Mouse (Mus musculus) neural tube, embryonic 11.5 days (tissue): ENCODE data around the gene Rmdn2. TPM values are rescaled to one million over a fixed set of nuclear protein-coding genes. Genes with fewer than 3 reads are reported as not detected.

ENCODE experiments used
- ATAC-seq: fragments of 200-750 bp; cut with Nextera tagmentation; 2 replicates; pipeline ENCODE4 v1.8.0; 2017; ENCODE audit warnings: moderate number of reproducible peaks, mild to moderate bottlenecking, moderate TSS enrichment, moderate library complexity; ENCODE audit not compliant: insufficient read depth, low FRiP score, low TSS enrichment
- DNase-seq: peaks from one replicate; pipeline ENCODE4 v3.0.0-alpha.2; 2015; ENCODE audit warnings: low spot score
- H3K27ac ChIP-seq: fragments of 300-500 bp; sonication (generic); 2 replicates; pipeline ENCODE4 v1.5.1; 2014; ENCODE audit warnings: low read depth, mild to moderate bottlenecking, low read length
- H3K27me3 ChIP-seq: fragments of 300-500 bp; sonication (generic); 2 replicates; pipeline ENCODE4 v1.6.1; 2014; ENCODE audit warnings: mild to moderate bottlenecking, low read length, mixed read lengths; ENCODE audit not compliant: control insufficient read depth, insufficient read depth
- H3K36me3 ChIP-seq: fragments of 300-500 bp; sonication (generic); 2 replicates; pipeline ENCODE4 v1.6.1; 2014; ENCODE audit warnings: mild to moderate bottlenecking, low read length, moderate library complexity, mixed read lengths; ENCODE audit not compliant: control insufficient read depth, insufficient read depth
- H3K4me1 ChIP-seq: fragments of 300-500 bp; sonication (generic); 2 replicates; pipeline ENCODE4 v1.6.1; 2014; ENCODE audit warnings: low read length, mixed read lengths; ENCODE audit not compliant: control insufficient read depth, insufficient read depth
- H3K4me2 ChIP-seq: fragments of 300-500 bp; sonication (generic); 2 replicates; pipeline ENCODE4 v1.6.1; 2014; ENCODE audit warnings: low read depth, mild to moderate bottlenecking, moderate library complexity
- H3K4me3 ChIP-seq: fragments of 300-500 bp; sonication (generic); 2 replicates; pipeline ENCODE4 v1.5.1; 2014; ENCODE audit warnings: low read depth, low read length
- H3K9ac ChIP-seq: fragments of 300-500 bp; sonication (generic); 2 replicates; pipeline ENCODE4 v1.6.1; 2014; ENCODE audit warnings: mild to moderate bottlenecking, low read length
- H3K9me3 ChIP-seq: fragments of 300-500 bp; sonication (generic); 2 replicates; pipeline ENCODE4 v1.6.1; 2016; ENCODE audit warnings: low read length; ENCODE audit not compliant: control insufficient read depth
- WGBS: fragments of 180-500 bp; shearing (Covaris S2); extraction: QIAGEN DNeasy Blood & Tissue Kit; methylation state at CpG from one replicate; pipeline ENCODE4 v1.1.7; 2014; 5-methylcytosine and 5-hydroxymethylcytosine counted together
- polyA plus RNA-seq: library from polyadenylated mRNA; unstranded; fragments of >200 nt; fragmentation: Nextera tagmentation; extraction: Ambion mirVana; gene quantifications from 2 replicates; pipeline ENCODE4 v1.2.1, GENCODE M21; 2014

Rmdn2 gene
- polyA plus RNA-seq, 1 experiment from 2014 or later = 5.8 TPM

DNA sequence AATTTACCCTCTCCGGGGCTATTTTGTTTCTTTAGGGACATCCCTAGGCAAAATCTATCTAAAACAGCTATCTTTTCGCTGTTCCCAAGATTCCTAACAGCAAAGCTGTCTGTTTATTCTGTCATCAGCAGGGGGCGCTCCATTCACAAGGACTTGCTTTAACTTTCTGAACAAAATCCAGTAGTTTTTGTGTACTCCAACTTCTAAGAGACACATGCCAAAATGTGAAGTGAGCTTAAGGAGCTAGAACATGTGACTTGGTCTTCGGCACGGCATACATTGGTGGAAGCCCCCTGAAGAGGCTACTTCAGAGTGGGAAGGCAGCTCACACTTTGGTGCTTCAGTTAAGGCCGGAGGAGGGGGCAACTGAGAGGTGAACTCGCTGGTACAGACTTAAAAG lies 49.7 kb downstream of the Rmdn2 start:
- Histone ChIP-seq H3K36me3 (no peaks in the 10 kb centered on the region), H3K9me3 (no peaks in the 10 kb centered on the region), H3K27ac (no peak overlapping the region), H3K4me3 (no peak overlapping the region), H3K27me3 (no peaks in the 10 kb centered on the region), H3K4me2 (no peak overlapping the region), H3K4me1 (no peaks in the 10 kb centered on the region), H3K9ac (no peak overlapping the region)
- 52% methylated on average over 7 of the region's 7 CpGs for WGBS
- ATAC-seq (no peak), DNase-seq (peak; percentile 72)

DNA sequence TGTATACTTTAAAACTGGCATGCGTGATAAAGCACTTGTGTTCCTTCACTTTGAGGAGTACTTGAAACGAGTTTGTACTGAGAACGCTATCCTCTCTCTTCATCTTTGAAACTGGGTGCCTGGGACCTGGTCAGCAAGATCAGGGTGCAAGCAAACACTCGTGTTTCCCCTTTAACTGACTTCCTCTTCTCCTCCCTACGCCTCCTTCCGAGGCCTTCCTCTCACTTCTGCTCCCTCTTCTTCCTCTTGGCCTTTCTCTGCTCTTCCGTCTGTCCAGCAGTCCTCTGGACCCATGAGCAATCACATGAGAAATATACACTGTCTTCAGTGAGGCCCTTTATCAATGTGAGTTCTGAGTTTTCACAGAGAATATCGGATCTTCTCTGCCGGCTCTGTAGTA lies 50.2 kb downstream of the Rmdn2 start:
- whole genome bisulfite sequencing = 83% methylated on average over 9 of the region's 9 CpGs
- Histone ChIP-seq H3K27me3 (no peaks in the 10 kb centered on the region), H3K36me3 (no peaks in the 10 kb centered on the region), H3K27ac (no peak overlapping the region), H3K9me3 (no peaks in the 10 kb centered on the region), H3K9ac (no peak overlapping the region), H3K4me3 (no peak overlapping the region), H3K4me2 (no peak overlapping the region), H3K4me1 (no peaks in the 10 kb centered on the region)
- no peak for DNase-seq
- no peak for ATAC-seq

- H3K27me3 ChIP-seq = no peaks in the 10 kb centered on the region
- DNase-seq (no peak), ATAC-seq (no peak)
- 19% methylated on average over 3 of the region's 3 CpGs for WGBS
- H3K4me1 ChIP-seq = no peaks in the 10 kb centered on the region
- no peak overlapping the region for H3K27ac ChIP-seq
- H3K4me2 ChIP-seq = no peak overlapping the region
- H3K36me3 ChIP-seq = no peaks in the 10 kb centered on the region
- no peak overlapping the region for H3K4me3 ChIP-seq
- no peaks in the 10 kb centered on the region for H3K9me3 ChIP-seq
- no peak overlapping the region for H3K9ac ChIP-seq
Observed at GRCm38 (mm10) chr17:79663393-79664105, 51.9 kb downstream of the Rmdn2 start.

- no peak overlapping the region for H3K4me3 ChIP-seq
- H3K4me2 ChIP-seq = no peak overlapping the region
- no peak overlapping the region for H3K27ac ChIP-seq
- ATAC-seq = no peak
- H3K9me3 ChIP-seq = no peaks in the 10 kb centered on the region
- H3K36me3 ChIP-seq = no peaks in the 10 kb centered on the region
- no peak for DNase-seq
- H3K27me3 ChIP-seq = no peaks in the 10 kb centered on the region
- H3K9ac ChIP-seq = no peak overlapping the region
- WGBS = 91% methylated on average over 2 of the region's 2 CpGs
- no peaks in the 10 kb centered on the region for H3K4me1 ChIP-seq
Observed at GRCm38 (mm10) chr17:79664106-79664417, 52.4 kb downstream of the Rmdn2 start.

GRCm38 (mm10) chr17:79670837-79671236 lies 59.2 kb downstream of the Rmdn2 start:
- no peak overlapping the region for H3K27ac ChIP-seq
- H3K4me1 ChIP-seq = no peaks in the 10 kb centered on the region
- DNase-seq (no peak), ATAC-seq (no peak)
- no peaks in the 10 kb centered on the region for H3K36me3 ChIP-seq
- WGBS = 80% methylated on average over 2 of the region's 2 CpGs
- H3K4me2 ChIP-seq = no peak overlapping the region
- H3K9ac ChIP-seq = no peak overlapping the region
- H3K9me3 ChIP-seq = no peaks in the 10 kb centered on the region
- H3K27me3 ChIP-seq = no peaks in the 10 kb centered on the region
- no peak overlapping the region for H3K4me3 ChIP-seq

GRCm38 (mm10) chr17:79695106-79695505 lies 83.4 kb downstream of the Rmdn2 start:
- Histone ChIP-seq H3K36me3 (no peaks in the 10 kb centered on the region), H3K4me2 (no peak overlapping the region), H3K9me3 (no peaks in the 10 kb centered on the region), H3K4me3 (no peak overlapping the region), H3K4me1 (no peaks in the 10 kb centered on the region), H3K27me3 (no peaks in the 10 kb centered on the region), H3K9ac (no peak overlapping the region), H3K27ac (no peak overlapping the region)
- ATAC-seq = no peak
- WGBS = 86% methylated on average over 4 of the region's 4 CpGs
- no peak for DNase-seq

DNA sequence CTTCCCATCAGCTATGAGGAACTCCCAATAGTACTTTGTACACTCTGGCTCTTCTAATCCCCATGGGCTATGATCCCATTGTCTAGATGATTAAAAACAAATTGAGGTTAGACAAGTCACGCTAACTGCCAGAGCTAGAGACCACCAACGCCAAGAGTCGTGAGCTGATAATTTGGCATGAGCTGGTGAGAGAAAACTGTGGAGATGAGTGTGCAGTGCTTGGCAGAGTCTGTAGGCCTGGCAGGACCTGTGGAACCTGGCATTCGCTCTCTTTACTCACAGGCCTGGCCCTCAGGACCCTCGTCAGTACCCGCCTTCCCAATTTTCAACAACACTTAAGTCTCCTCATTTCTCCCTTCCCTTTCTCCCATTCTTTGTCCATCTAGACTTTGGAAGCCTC lies 83.9 kb downstream of the Rmdn2 start:
- H3K9me3 ChIP-seq = no peaks in the 10 kb centered on the region
- no peaks in the 10 kb centered on the region for H3K27me3 ChIP-seq
- WGBS = 93% methylated on average over 6 of the region's 6 CpGs
- no peak overlapping the region for H3K9ac ChIP-seq
- no peaks in the 10 kb centered on the region for H3K4me1 ChIP-seq
- no peak overlapping the region for H3K4me3 ChIP-seq
- no peak for ATAC-seq
- DNase-seq = no peak
- H3K36me3 ChIP-seq = no peaks in the 10 kb centered on the region
- H3K4me2 ChIP-seq = no peak overlapping the region
- no peak overlapping the region for H3K27ac ChIP-seq

GRCm38 (mm10) chr17:79699197-79699596 lies 87.5 kb downstream of the Rmdn2 start:
- no peaks in the 10 kb centered on the region for H3K9me3 ChIP-seq
- H3K27ac ChIP-seq = no peak overlapping the region
- H3K4me3 ChIP-seq = no peak overlapping the region
- DNase-seq = no peak
- no peak overlapping the region for H3K9ac ChIP-seq
- H3K36me3 ChIP-seq = no peaks in the 10 kb centered on the region
- ATAC-seq = no peak
- H3K4me2 ChIP-seq = no peak overlapping the region
- no peaks in the 10 kb centered on the region for H3K27me3 ChIP-seq
- H3K4me1 ChIP-seq = no peaks in the 10 kb centered on the region
- 26% methylated on average over 1 of the region's 1 CpGs for WGBS

DNA sequence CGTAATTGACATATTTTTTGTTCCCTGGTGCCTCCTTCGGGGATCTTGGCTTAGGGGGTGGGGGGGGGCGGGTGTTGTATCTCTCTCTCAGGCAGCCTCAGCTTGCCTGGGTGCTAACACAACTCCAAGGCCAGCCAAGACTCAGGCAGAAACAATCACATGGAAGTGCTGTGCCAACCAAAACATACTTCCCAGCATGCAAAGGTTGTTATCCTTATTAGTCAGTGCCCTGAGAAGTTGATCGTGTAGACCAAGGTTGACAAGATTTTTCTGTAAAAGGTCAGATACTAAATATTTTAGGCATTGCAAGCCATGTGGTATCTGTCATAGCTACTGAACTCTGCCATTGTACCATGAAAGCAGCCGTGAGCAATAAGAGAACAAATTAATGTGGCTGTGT lies 89.2 kb downstream of the Rmdn2 start:
- no peaks in the 10 kb centered on the region for H3K4me1 ChIP-seq
- no peak for ATAC-seq
- no peak overlapping the region for H3K27ac ChIP-seq
- 81% methylated on average over 5 of the region's 5 CpGs for WGBS
- no peak for DNase-seq
- H3K27me3 ChIP-seq = no peaks in the 10 kb centered on the region
- no peak overlapping the region for H3K4me3 ChIP-seq
- no peaks in the 10 kb centered on the region for H3K36me3 ChIP-seq
- H3K4me2 ChIP-seq = no peak overlapping the region
- H3K9me3 ChIP-seq = no peaks in the 10 kb centered on the region
- no peak overlapping the region for H3K9ac ChIP-seq
